Mouse (Mus musculus) heart, postnatal 14 days (tissue): ENCODE measurements around the gene Ehd1. TPM values are rescaled to one million over a fixed set of nuclear protein-coding genes. Genes with fewer than 3 reads are reported as not detected.
"Not testable (repeated sequence)": the region's sequence is repeated elsewhere in the genome, so short reads cannot be mapped to it uniquely, and the experiment has no call there.

Experiments used
- DNase-seq, 2 experiments: peaks; one replicate each; pipeline ENCODE4 v3.0.0; 2021 to 2022
- intact Hi-C: fragments of 180-260 bp; cut with DNase I; formaldehyde crosslinking; loops from one replicate; pipeline ENCODE4 v1.15.1; 2025
- total RNA-seq, 2 experiments: library from RNA; stranded (reverse); gene quantifications; 2 replicates each; pipeline ENCODE4 v1.2.3; 2021

Gene Ehd1
- total RNA-seq, 2 experiments from 2014 or later = 163 to 172 TPM

- DNase-seq = no peak
- intact Hi-C loops = no loop called here
Observed at GRCm38 (mm10) chr19:6294301-6294700, 17.8 kb downstream of the Ehd1 start.

GRCm38 (mm10) chr19:6296551-6297210 lies 20.2 kb downstream of the Ehd1 start:
- intact Hi-C loops = no loop called here
- no peak for DNase-seq

GRCm38 (mm10) chr19:6297641-6298040 lies 21.1 kb downstream of the Ehd1 start:
- peak in 1 of 2 experiments; percentile 40 for DNase-seq
- intact Hi-C loops = no loop called here

- DNase-seq = no peak
- intact Hi-C loops = loop anchor here (1.0 kb wide), 1 partner anchor 8 kb away; no protein-coding TSS in a partner anchor
Observed at GRCm38 (mm10) chr19:6299003-6299402, 22.5 kb downstream of the Ehd1 start.

- intact Hi-C loops = loop anchor here (1.0 kb wide), 1 partner anchor 8 kb away; no protein-coding TSS in a partner anchor
- DNase-seq = peak; percentile 49 to 51
Observed at GRCm38 (mm10) chr19:6299450-6300267, 23.1 kb downstream of the Ehd1 start.

GRCm38 (mm10) chr19:6300402-6300841 lies 23.9 kb downstream of the Ehd1 start:
- peak; percentile 60 to 62 for DNase-seq
- intact Hi-C loops = no loop called here

- intact Hi-C loops = no loop called here
- DNase-seq = no peak
Observed at GRCm38 (mm10) chr19:6302114-6302513, 25.6 kb downstream of the Ehd1 start.

GRCm38 (mm10) chr19:6302522-6302921 lies 26.0 kb downstream of the Ehd1 start:
- DNase-seq = peak; percentile 70 to 75
- intact Hi-C loops = no loop called here

- intact Hi-C loops = no loop called here
- no peak for DNase-seq
Observed at GRCm38 (mm10) chr19:6303831-6304230, 27.3 kb downstream of the Ehd1 start.

GRCm38 (mm10) chr19:6304787-6305516 lies 28.4 kb downstream of the Ehd1 start:
- peak; percentile 93 to 97 for DNase-seq
- intact Hi-C loops = loop anchor here (1.0 kb wide), 1 partner anchor 37 kb away; no protein-coding TSS in a partner anchor

- no peak for DNase-seq
- intact Hi-C loops = loop anchor here (1.0 to 2.0 kb wide), 2 partner anchors 25 to 37 kb away; no protein-coding TSS in a partner anchor
Observed at GRCm38 (mm10) chr19:6305517-6306115, 29.1 kb downstream of the Ehd1 start.

GRCm38 (mm10) chr19:6306137-6306551 lies 29.6 kb downstream of the Ehd1 start, which contains the start of gene Cdc42bpg:
TSS of gene Cdc42bpg (plus strand) at chr19:6306456.
- intact Hi-C loops = loop anchor here (2.0 kb wide), 1 partner anchor 25 kb away; no protein-coding TSS in a partner anchor
- peak; percentile 87 to 89 for DNase-seq

- peak; percentile 88 to 93 for DNase-seq
- intact Hi-C loops = loop anchor here (2.0 kb wide), 1 partner anchor 24 kb away; no protein-coding TSS in a partner anchor
Observed at GRCm38 (mm10) chr19:6306586-6306985, 30.1 kb downstream of the Ehd1 start.

- intact Hi-C loops = loop anchor here (2.0 kb wide), 1 partner anchor 23 kb away; no protein-coding TSS in a partner anchor
- DNase-seq = no peak
Observed at GRCm38 (mm10) chr19:6307733-6308531, 31.4 kb downstream of the Ehd1 start.

GRCm38 (mm10) chr19:6310181-6310580 lies 33.7 kb downstream of the Ehd1 start:
- DNase-seq = no peak
- intact Hi-C loops = loop anchor here (5.0 kb wide), 1 partner anchor 1648 kb away; no protein-coding TSS in a partner anchor

GRCm38 (mm10) chr19:6311783-6312182 lies 35.3 kb downstream of the Ehd1 start:
- intact Hi-C loops = loop anchor here (5.0 kb wide), 1 partner anchor 1649 kb away; no protein-coding TSS in a partner anchor
- DNase-seq = not testable (repeated sequence)

- no peak for DNase-seq
- intact Hi-C loops = loop anchor here (5.0 kb wide), 1 partner anchor 1651 kb away; no protein-coding TSS in a partner anchor
Observed at GRCm38 (mm10) chr19:6313796-6314195, 37.3 kb downstream of the Ehd1 start.

- no peak for DNase-seq
- intact Hi-C loops = loop anchor here (5.0 kb wide), 1 partner anchor 1652 kb away; no protein-coding TSS in a partner anchor
Observed at GRCm38 (mm10) chr19:6314513-6314912, 38.0 kb downstream of the Ehd1 start.

GRCm38 (mm10) chr19:6315573-6315972 lies 39.0 kb downstream of the Ehd1 start:
- intact Hi-C loops = no loop called here
- DNase-seq = no peak
